Mouse (Mus musculus): ENCODE measurements around the gene Pkmyt1.

DNA sequence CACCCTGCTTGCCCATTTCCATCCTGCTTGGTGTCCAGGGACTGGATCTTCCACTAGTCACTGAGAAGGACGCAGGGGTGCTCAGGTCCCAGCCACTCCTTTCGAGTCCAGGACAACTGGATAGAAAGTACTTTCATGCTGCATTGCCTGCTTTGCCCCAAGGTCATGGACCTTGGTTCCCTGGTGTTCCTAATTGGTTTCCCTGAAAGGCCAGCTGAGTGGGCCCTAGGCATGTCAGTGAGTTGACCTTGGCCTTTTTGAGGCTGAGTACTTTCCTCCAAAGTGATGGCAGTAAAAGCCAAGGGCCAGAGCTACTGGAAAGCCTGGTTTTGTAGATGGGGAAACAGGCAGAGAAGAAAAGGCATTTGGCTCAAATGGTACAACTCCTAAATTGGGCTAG lies 4.2 kb upstream of the Pkmyt1 start:
- no peak for TF ChIP-seq MAX (IDR thresholded peaks at IDR 0.05; ENCODE audit: low read depth)
- TF ChIP-seq POLR2A (IDR thresholded peaks at IDR 0.05; ENCODE audit: insufficient read length, low read depth), result no peak
- no peak for TF ChIP-seq E2F4 (IDR thresholded peaks at IDR 0.05; ENCODE audit: insufficient read depth)
- no peak for TF ChIP-seq CEBPB (IDR thresholded peaks at IDR 0.05; ENCODE audit: insufficient read depth, poor library complexity, severe bottlenecking)
- no peak for TF ChIP-seq TCF3 (IDR thresholded peaks at IDR 0.05; ENCODE audit: insufficient read length, low read depth)
- TF ChIP-seq MYOG (IDR thresholded peaks at IDR 0.05; ENCODE audit: control insufficient read depth in 1 of 3, insufficient read depth in 1 of 3, insufficient read length in 2 of 3, low read depth in 2 of 3), result no peak
- no peak for TF ChIP-seq POLR2AphosphoS2 (IDR thresholded peaks at IDR 0.05; ENCODE audit: insufficient read length, low read depth)
- TF ChIP-seq TCF12 (IDR thresholded peaks at IDR 0.05; ENCODE audit: insufficient read depth, poor library complexity, severe bottlenecking), result no peak
- no peak for TF ChIP-seq USF1 (IDR thresholded peaks at IDR 0.05; ENCODE audit: low read depth)
- no peak for TF ChIP-seq REST (IDR thresholded peaks at IDR 0.05; ENCODE audit: insufficient read depth, insufficient read length)
- TF ChIP-seq MYOD1 (IDR thresholded peaks at IDR 0.05; ENCODE audit: control insufficient read depth in 1 of 3, insufficient read length in 2 of 3, low read depth in 2 of 3), result no peak

Measured in myocyte (in vitro differentiated cells).